Mouse (Mus musculus) cerebellum, adult 9-10 months (tissue): ENCODE results near the gene B3gnt4.
"Not testable (repeated sequence)": the region's sequence is repeated elsewhere in the genome, so short reads cannot be mapped to it uniquely, and the experiment has no call there.

Experiments
- DNase-seq: peaks from one replicate; pipeline ENCODE4 v3.0.0; 2022

The B3gnt4 gene

GRCm38 (mm10) chr5:123510160-123510559, at the start of gene B3gnt4:
Gene B3gnt4, plus strand, starts transcription at chr5:123510460.
- no peak for DNase-seq

- DNase-seq = no peak
Measured at GRCm38 (mm10) chr5:123461420-123461819, 48.8 kb upstream of the B3gnt4 start.

GRCm38 (mm10) chr5:123464638-123465037, 45.6 kb upstream of the B3gnt4 start:
- DNase-seq = no peak

- no peak for DNase-seq
Measured at GRCm38 (mm10) chr5:123470784-123471400, 39.4 kb upstream of the B3gnt4 start.

GRCm38 (mm10) chr5:123473817-123474216, 36.4 kb upstream of the B3gnt4 start:
- no peak for DNase-seq

- DNase-seq = no peak
Measured at GRCm38 (mm10) chr5:123487659-123488395, 22.4 kb upstream of the B3gnt4 start.

- no peak for DNase-seq
Measured at GRCm38 (mm10) chr5:123489112-123489785, 21.0 kb upstream of the B3gnt4 start, which contains the start of the genes Lrrc43 and Il31. Gene Lrrc43, plus strand, starts transcription at chr5:123489305. Gene Il31, minus strand, starts transcription at chr5:123489489.

GRCm38 (mm10) chr5:123489935-123490334, 20.3 kb upstream of the B3gnt4 start:
- DNase-seq = no peak

GRCm38 (mm10) chr5:123499717-123500116, 10.5 kb upstream of the B3gnt4 start:
- DNase-seq = peak; percentile 67

- DNase-seq = no peak
Measured at GRCm38 (mm10) chr5:123501973-123502372, 8.3 kb upstream of the B3gnt4 start.

- DNase-seq = peak; percentile 53
Measured at GRCm38 (mm10) chr5:123507936-123508723, 2.1 kb upstream of the B3gnt4 start.

- no peak for DNase-seq
Measured at GRCm38 (mm10) chr5:123508921-123509320, 1.3 kb upstream of the B3gnt4 start.

- DNase-seq = not testable (repeated sequence)
Measured at GRCm38 (mm10) chr5:123511426-123511825, 1.2 kb downstream of the B3gnt4 start.

GRCm38 (mm10) chr5:123512102-123512501, 1.8 kb downstream of the B3gnt4 start:
- no peak for DNase-seq

- DNase-seq = no peak
Measured at GRCm38 (mm10) chr5:123514871-123515270, 4.6 kb downstream of the B3gnt4 start.

GRCm38 (mm10) chr5:123520666-123521065, 10.4 kb downstream of the B3gnt4 start:
- DNase-seq = no peak

GRCm38 (mm10) chr5:123521621-123522020, 11.4 kb downstream of the B3gnt4 start:
- DNase-seq = no peak

- DNase-seq = no peak
Measured at GRCm38 (mm10) chr5:123522166-123522565, 11.9 kb downstream of the B3gnt4 start.

- peak; percentile 97 for DNase-seq
Measured at GRCm38 (mm10) chr5:123523692-123524392, 13.6 kb downstream of the B3gnt4 start, which contains the start of gene Diablo. Gene Diablo, minus strand, starts transcription at chr5:123524176.

- DNase-seq = no peak
Measured at GRCm38 (mm10) chr5:123524393-123524750, 14.1 kb downstream of the B3gnt4 start.

GRCm38 (mm10) chr5:123525281-123525680, 15.0 kb downstream of the B3gnt4 start, which contains the start of gene Gm49027:
Gene Gm49027, minus strand, starts transcription at chr5:123525488.
- no peak for DNase-seq

- DNase-seq = no peak
Measured at GRCm38 (mm10) chr5:123525916-123526495, 15.7 kb downstream of the B3gnt4 start.
